Comparison of ENCODE assay signal across 19 mouse cellular contexts in the genomic region with DNA sequence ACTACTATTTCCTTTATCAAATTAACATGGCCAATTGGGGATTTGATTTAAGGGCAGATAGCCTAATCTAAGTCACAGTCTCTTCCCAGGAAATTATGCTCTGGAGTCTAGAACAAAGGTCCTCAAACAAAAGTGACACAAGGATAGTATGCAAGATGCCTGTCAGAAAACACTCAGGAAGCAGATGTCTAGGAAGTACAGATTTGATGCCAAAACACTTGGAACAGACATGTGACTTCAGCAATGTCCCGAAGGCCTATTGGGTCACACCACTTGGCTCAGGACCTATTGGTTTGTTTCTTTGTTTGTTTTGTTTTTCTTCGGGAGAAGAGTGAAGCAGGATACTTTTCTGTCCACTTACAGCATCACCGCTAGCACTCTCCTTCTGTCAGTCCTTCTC.
DNase-seq lines count a peak whose midpoint lies in the region; ATAC-seq and TF ChIP-seq lines count a peak whose summit lies in the region.
"Had no signal": no experiment of that assay in that cellular context is flagged by ENCODE, and none has a peak within 500 bp of the region (broad histone marks: within the 10 kb centered on the region; RNA-seq: fewer than 3 reads in every experiment).

No protein-coding gene starts in this region.

- H3K36me3 ChIP-seq in heart, embryonic 11.5 days (ENCODE audit: control insufficient read depth, insufficient read depth, low read length): no peaks in the 10 kb centered on the region
- H3K36me3 ChIP-seq in lung, postnatal 0 days (ENCODE audit: insufficient read depth, low read length): no peaks in the 10 kb centered on the region
- H3K36me3 ChIP-seq in hindbrain, embryonic 12.5 days: no peaks in the 10 kb centered on the region
- H3K36me3 ChIP-seq: embryonic facial prominence, embryonic 10.5 days; heart, embryonic 15.5 days; hindbrain, embryonic 10.5 days; hindbrain, embryonic 15.5 days had no signal

- no peak overlapping the region for H3K4me2 ChIP-seq in heart, embryonic 11.5 days
- H3K4me2 ChIP-seq in lung, postnatal 0 days (replicated peaks; ENCODE audit: low read depth, low read length): no peak overlapping the region
- no peak overlapping the region for H3K4me2 ChIP-seq in hindbrain, embryonic 12.5 days (replicated peaks)
- H3K4me2 ChIP-seq: forebrain, embryonic 13.5 days; heart, embryonic 15.5 days; hindbrain, embryonic 15.5 days had no signal

- 86% methylated on average over 3 of the region's 3 CpGs for WGBS in heart, embryonic 11.5 days (ENCODE audit: insufficient replicate concordance)
- WGBS in lung, postnatal 0 days: 56% methylated on average over 3 of the region's 3 CpGs
- WGBS in lung, adult 2 months: 44% methylated on average over 3 of the region's 3 CpGs
- WGBS in hindbrain, embryonic 12.5 days: 89% methylated on average over 3 of the region's 3 CpGs

- H3K9ac ChIP-seq in heart, embryonic 11.5 days (ENCODE audit: low read depth, low read length): no peak overlapping the region
- H3K9ac ChIP-seq in lung, postnatal 0 days (replicated peaks; ENCODE audit: low read depth): no peak overlapping the region
- no peak overlapping the region for H3K9ac ChIP-seq in hindbrain, embryonic 12.5 days
- H3K9ac ChIP-seq: forebrain, embryonic 13.5 days; heart, embryonic 15.5 days; hindbrain, embryonic 15.5 days had no signal

- H3K4me1 ChIP-seq in heart, embryonic 11.5 days (ENCODE audit: control insufficient read depth, insufficient read depth, low read length): no peaks in the 10 kb centered on the region
- no peaks in the 10 kb centered on the region for H3K4me1 ChIP-seq in lung, postnatal 0 days (ENCODE audit: insufficient read depth, low read depth, low read length)
- H3K4me1 ChIP-seq in lung, adult 2 months (ENCODE audit: control insufficient read depth, insufficient read depth, low read length): no peaks in the 10 kb centered on the region; the same call in 1 of the 2 replicates
- H3K4me1 ChIP-seq in hindbrain, embryonic 12.5 days: peaks cover 6% of the 10 kb centered on the region; the same call in 1 of the 2 replicates
- H3K4me1 ChIP-seq: heart, embryonic 15.5 days; hindbrain, embryonic 15.5 days had no signal

- no peak for TF ChIP-seq CTCF in lung, postnatal 0 days (IDR thresholded peaks at IDR 0.05)
- TF ChIP-seq CTCF in lung, adult 2 months (IDR thresholded peaks at IDR 0.05; ENCODE audit: insufficient read depth, low read length): no peak

- H3K4me3 ChIP-seq in heart, embryonic 11.5 days (ENCODE audit: low read depth, low read length): no peak overlapping the region
- no peak overlapping the region for H3K4me3 ChIP-seq in lung, postnatal 0 days (ENCODE audit: low read depth, low read length)
- no peak overlapping the region for H3K4me3 ChIP-seq in lung, adult 2 months (replicated peaks; ENCODE audit: extremely low read depth, low read depth, low read length)
- H3K4me3 ChIP-seq in hindbrain, embryonic 12.5 days: no peak overlapping the region
- H3K4me3 ChIP-seq: embryonic facial prominence, embryonic 10.5 days; forebrain, embryonic 13.5 days; gastrocnemius, adult 2 months; heart, embryonic 15.5 days; hindbrain, embryonic 10.5 days; hindbrain, embryonic 15.5 days had no signal

- no peak overlapping the region for H3K27ac ChIP-seq in heart, embryonic 11.5 days (ENCODE audit: low read depth, low read length)
- H3K27ac ChIP-seq in lung, postnatal 0 days (ENCODE audit: low read length): no peak overlapping the region
- no peak overlapping the region for H3K27ac ChIP-seq in hindbrain, embryonic 12.5 days
- H3K27ac ChIP-seq: embryonic facial prominence, embryonic 10.5 days; forebrain, embryonic 13.5 days; gastrocnemius, adult 2 months; heart, embryonic 15.5 days; hindbrain, embryonic 10.5 days; hindbrain, embryonic 15.5 days had no signal

- peak; percentile 54; the same call in 1 of the 2 replicates for TF ChIP-seq EP300 in lung, postnatal 0 days (IDR thresholded peaks at IDR 0.05)

- intact Hi-C loops in heart, postnatal 10 days (cut with DNase I): no loop called here
- intact Hi-C loops in heart, postnatal 14 days (cut with DNase I): no loop called here

- no peaks in the 10 kb centered on the region for H3K27me3 ChIP-seq in heart, embryonic 11.5 days (ENCODE audit: control insufficient read depth, insufficient read depth, low read length)
- no peaks in the 10 kb centered on the region for H3K27me3 ChIP-seq in lung, postnatal 0 days (replicated peaks; ENCODE audit: insufficient read depth, low read length)
- no peaks in the 10 kb centered on the region for H3K27me3 ChIP-seq in hindbrain, embryonic 12.5 days
- H3K27me3 ChIP-seq: forebrain, embryonic 13.5 days; heart, embryonic 15.5 days; hindbrain, embryonic 15.5 days had no signal

- H3K9me3 ChIP-seq in heart, embryonic 11.5 days (replicated peaks; ENCODE audit: control insufficient read depth, low read length): no peaks in the 10 kb centered on the region
- H3K9me3 ChIP-seq in lung, postnatal 0 days (ENCODE audit: low read length): no peaks in the 10 kb centered on the region
- H3K9me3 ChIP-seq in hindbrain, embryonic 12.5 days (replicated peaks): no peaks in the 10 kb centered on the region
- H3K9me3 ChIP-seq: embryonic facial prominence, embryonic 10.5 days; forebrain, embryonic 13.5 days; heart, embryonic 15.5 days; hindbrain, embryonic 10.5 days; hindbrain, embryonic 15.5 days had no signal

- peak; percentile 9 to 33 for DNase-seq in heart, adult 18-20 months
- DNase-seq in heart, postnatal 10 days: peak; percentile 10 to 13
- no peak for DNase-seq in heart, postnatal 14 days
- DNase-seq in lung, postnatal 0 days (ENCODE audit: low spot score): peak; percentile 64
- no peak for DNase-seq in lung, adult 2 months
- DNase-seq in skeletal muscle tissue, adult 2 months (ENCODE audit: low read depth, low spot score): peak; percentile 24
- DNase-seq: adrenal gland, adult 8-10 months; cerebellum, adult 2 months; cerebellum, postnatal 10 days; gastrocnemius, adult 2 months; gastrocnemius, postnatal 25 days had no signal

- TF ChIP-seq POLR2A in lung, adult 2 months (IDR thresholded peaks at IDR 0.05; ENCODE audit: borderline replicate concordance, extremely low read depth, low read depth, low read length): no peak

- ATAC-seq in heart, embryonic 11.5 days (replicated peaks; ENCODE audit: insufficient number of reproducible peaks, low FRiP score, low TSS enrichment): no peak
- ATAC-seq in lung, postnatal 0 days: peak; percentile 61
- no peak for ATAC-seq in hindbrain, embryonic 12.5 days (ENCODE audit: low FRiP score)
- ATAC-seq: forebrain, embryonic 13.5 days; intestine, embryonic 16.5 days had no signal

Comparison
In these comparisons a context has a peak if more than half of its experiments do, and no peak if none do; other contexts are left out.
1. DNase-seq: peak in heart, adult 18-20 months (2 of 2), heart, postnatal 10 days (2 of 2), lung, postnatal 0 days (single experiment) and skeletal muscle tissue, adult 2 months (single experiment); none in heart, postnatal 14 days (0 of 2) and lung, adult 2 months (single experiment).